Mouse (Mus musculus): ENCODE results near the gene Taf5l. TPM values are rescaled to one million over a fixed set of nuclear protein-coding genes. Genes with fewer than 3 reads are reported as not detected.

Gene Taf5l
- total RNA-seq (2014; rRNA removed) (37.3 and 42.0 TPM in 2 replicates), polyA plus RNA-seq (2015; fragmentation: Nextera tagmentation; extraction: Ambion mirVana) (20.6 and 21.7 TPM in 2 replicates)

- H3K9ac ChIP-seq (replicated peaks; ENCODE audit: low read length): peak within 1 kb of the TSS; percentile 72
- peak; percentile 96 for ATAC-seq
- peak within 1 kb of the TSS; percentile 71 for H3K4me2 ChIP-seq (ENCODE audit: low read depth, low read length)
- 2% methylated on average over 66 of the region's 74 CpGs for WGBS
- TF ChIP-seq CTCF (IDR thresholded peaks at IDR 0.05; ENCODE audit: low read depth): no peak
- peak; percentile 96 for DNase-seq (ENCODE audit: low spot score)
- peak within 1 kb of the TSS; percentile 71 for H3K4me3 ChIP-seq (ENCODE audit: low read length)
- no peaks in the 10 kb centered on the region for H3K27me3 ChIP-seq (ENCODE audit: insufficient read depth, low read length)
- H3K36me3 ChIP-seq (ENCODE audit: insufficient read depth, low read length): 0 out of 2 replicates have a peak, but pooled peaks cover 5% of the 10 kb centered on the region
- H3K4me1 ChIP-seq (ENCODE audit: insufficient read depth, low read length): peaks cover 16% of the 10 kb centered on the region
- H3K27ac ChIP-seq: peak within 1 kb of the TSS; percentile 87
- H3K9me3 ChIP-seq (ENCODE audit: low read length): no peaks in the 10 kb centered on the region
Observed at GRCm38 (mm10) chr8:124021237-124022227, at the start of gene Taf5l, which contains the start of gene Urb2. Gene Taf5l, minus strand, starts transcription at chr8:124021397. Gene Urb2, plus strand, starts transcription at chr8:124021508.

DNA sequence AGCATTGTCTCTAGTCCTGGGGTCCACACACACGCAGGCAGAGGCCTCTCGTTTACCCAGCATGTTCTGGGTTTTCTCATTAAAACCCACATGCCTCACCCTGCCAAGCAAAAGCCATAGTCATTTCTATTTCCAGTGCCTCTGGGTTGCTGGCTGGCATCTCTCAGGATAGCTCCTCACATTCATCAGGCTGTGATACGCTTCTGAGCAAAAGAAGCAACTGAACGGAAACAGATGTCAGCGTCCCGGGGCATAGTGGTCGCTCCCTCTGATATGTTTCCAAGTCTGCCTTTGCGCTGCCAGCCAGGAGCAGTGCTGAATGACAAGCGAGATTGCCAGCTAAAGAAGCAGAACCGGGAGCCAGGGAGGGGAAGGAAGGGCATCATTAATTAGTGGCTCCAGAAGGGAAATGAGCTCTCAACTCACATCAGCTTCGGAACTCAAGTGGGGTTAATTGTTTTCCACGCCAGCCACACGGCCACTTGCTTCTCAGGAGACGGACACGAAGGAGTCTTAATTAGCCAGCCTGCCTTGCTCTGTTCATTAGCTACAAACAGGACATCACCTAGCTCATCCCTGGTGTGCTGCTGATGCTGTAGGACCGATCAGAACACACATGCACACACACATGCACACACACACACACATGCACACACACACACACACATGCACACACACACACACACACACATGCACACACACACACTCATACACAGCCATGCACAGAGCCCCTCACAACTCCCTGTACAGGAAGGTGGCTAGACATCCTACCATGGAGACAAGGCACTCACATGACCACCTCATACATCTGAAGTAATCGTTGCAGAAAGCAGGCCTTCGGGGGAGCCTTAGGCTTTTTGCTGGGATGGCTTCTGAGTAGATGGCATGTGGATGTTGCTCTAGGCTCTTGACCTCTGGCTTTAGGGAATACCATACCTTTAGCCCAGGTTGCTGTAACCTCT lies 49.4 kb upstream of the Taf5l start:
- H3K9me3 ChIP-seq (ENCODE audit: low read length): no peaks in the 10 kb centered on the region
- no peak overlapping the region for H3K4me3 ChIP-seq (ENCODE audit: low read length)
- no peak overlapping the region; the same call in 1 of the 2 replicates for H3K9ac ChIP-seq (replicated peaks; ENCODE audit: low read length)
- 15% methylated on average over 18 of the region's 18 CpGs for WGBS
- no peaks in the 10 kb centered on the region for H3K27me3 ChIP-seq (ENCODE audit: insufficient read depth, low read length)
- H3K4me1 ChIP-seq (ENCODE audit: insufficient read depth, low read length): peaks cover 15% of the 10 kb centered on the region
- TF ChIP-seq CTCF (IDR thresholded peaks at IDR 0.05; ENCODE audit: low read depth): no peak
- H3K27ac ChIP-seq: peak overlapping the region; percentile 45
- ATAC-seq (peak; percentile 78), DNase-seq (ENCODE audit: low spot score) (peak; percentile 88)
- H3K4me2 ChIP-seq (ENCODE audit: low read depth, low read length): no peak overlapping the region
- no peaks in the 10 kb centered on the region for H3K36me3 ChIP-seq (ENCODE audit: insufficient read depth, low read length)

GRCm38 (mm10) chr8:124067059-124067750 lies 46.0 kb upstream of the Taf5l start:
- DNase-seq (ENCODE audit: low spot score) (no peak), ATAC-seq (no peak)
- H3K9ac ChIP-seq (replicated peaks; ENCODE audit: low read length): no peak overlapping the region
- H3K4me3 ChIP-seq (ENCODE audit: low read length): no peak overlapping the region
- no peak overlapping the region for H3K4me2 ChIP-seq (ENCODE audit: low read depth, low read length)
- no peaks in the 10 kb centered on the region for H3K36me3 ChIP-seq (ENCODE audit: insufficient read depth, low read length)
- 78% methylated on average over 4 of the region's 4 CpGs for WGBS
- H3K4me1 ChIP-seq (ENCODE audit: insufficient read depth, low read length): peaks cover 15% of the 10 kb centered on the region
- no peaks in the 10 kb centered on the region for H3K9me3 ChIP-seq (ENCODE audit: low read length)
- no peak for TF ChIP-seq CTCF (IDR thresholded peaks at IDR 0.05; ENCODE audit: low read depth)
- no peaks in the 10 kb centered on the region for H3K27me3 ChIP-seq (ENCODE audit: insufficient read depth, low read length)
- no peak overlapping the region for H3K27ac ChIP-seq

- Histone ChIP-seq H3K36me3 (ENCODE audit: insufficient read depth, low read length) (no peaks in the 10 kb centered on the region), H3K4me1 (ENCODE audit: insufficient read depth, low read length) (peaks cover 15% of the 10 kb centered on the region), H3K9me3 (ENCODE audit: low read length) (no peaks in the 10 kb centered on the region), H3K27ac (no peak overlapping the region), H3K4me3 (ENCODE audit: low read length) (no peak overlapping the region), H3K4me2 (ENCODE audit: low read depth, low read length) (no peak overlapping the region), H3K27me3 (ENCODE audit: insufficient read depth, low read length) (no peaks in the 10 kb centered on the region), H3K9ac (replicated peaks; ENCODE audit: low read length) (no peak overlapping the region)
- peak; percentile 11; the same call in 1 of the 2 replicates for TF ChIP-seq CTCF (IDR thresholded peaks at IDR 0.05; ENCODE audit: low read depth)
- WGBS: 55% methylated on average over 4 of the region's 4 CpGs
- no peak for ATAC-seq
- DNase-seq (ENCODE audit: low spot score): no peak
Observed at GRCm38 (mm10) chr8:124066325-124067058, 45.3 kb upstream of the Taf5l start.

DNA sequence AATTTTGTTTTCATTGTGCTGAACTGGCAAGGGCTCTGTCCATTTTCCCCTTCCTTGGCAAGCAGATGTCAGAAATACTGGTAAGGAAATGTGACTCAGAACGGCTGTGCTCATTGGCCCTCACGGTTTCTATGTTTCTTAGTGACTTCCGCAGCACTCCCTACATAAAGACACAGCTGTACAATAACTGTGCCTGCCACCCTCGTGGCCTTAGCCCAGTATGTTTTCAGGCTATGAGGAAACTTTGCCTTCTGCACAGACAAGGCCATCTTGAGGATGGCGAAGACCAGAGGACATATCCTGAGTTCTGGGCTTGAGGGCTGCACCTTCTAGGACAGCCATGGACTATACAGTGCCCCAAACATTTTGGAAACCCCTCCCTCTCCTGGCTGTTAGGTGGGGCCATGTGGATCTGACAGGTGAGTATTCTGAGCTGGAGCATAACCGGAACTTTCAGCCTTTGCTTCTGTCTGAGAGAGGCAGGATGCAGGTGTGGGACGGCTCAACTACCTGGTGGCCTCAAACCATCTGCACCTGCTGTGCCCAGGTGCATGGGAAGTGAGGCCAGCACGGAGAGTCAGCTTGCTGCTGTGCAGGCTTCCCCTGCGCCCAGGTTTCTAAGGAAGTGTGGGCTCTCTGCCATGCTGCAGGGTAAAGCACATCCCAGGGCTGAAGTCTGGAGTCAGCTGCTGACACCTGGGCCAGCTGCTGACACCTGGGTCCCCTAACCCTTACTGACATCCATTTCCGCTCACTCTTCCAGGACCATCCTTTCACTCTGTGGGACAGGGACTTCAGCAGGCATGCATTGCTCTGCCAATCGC lies 35.8 kb upstream of the Taf5l start:
- Histone ChIP-seq H3K9me3 (ENCODE audit: low read length) (no peaks in the 10 kb centered on the region), H3K36me3 (ENCODE audit: insufficient read depth, low read length) (no peaks in the 10 kb centered on the region), H3K27ac (no peak overlapping the region), H3K4me2 (ENCODE audit: low read depth, low read length) (no peak overlapping the region), H3K4me3 (ENCODE audit: low read length) (no peak overlapping the region), H3K27me3 (ENCODE audit: insufficient read depth, low read length) (no peaks in the 10 kb centered on the region), H3K9ac (replicated peaks; ENCODE audit: low read length) (no peak overlapping the region), H3K4me1 (ENCODE audit: insufficient read depth, low read length) (no peaks in the 10 kb centered on the region)
- TF ChIP-seq CTCF (IDR thresholded peaks at IDR 0.05; ENCODE audit: low read depth): no peak
- DNase-seq (ENCODE audit: low spot score) (no peak), ATAC-seq (no peak)
- 81% methylated on average over 11 of the region's 11 CpGs for WGBS

Data from hindbrain, postnatal 0 days (tissue).